Mouse (Mus musculus): ENCODE results near the gene Unc119b.

Unc119b gene

GRCm38 (mm10) chr5:115144471-115144870 is 9.7 kb upstream of the Unc119b start:
- in situ Hi-C loops (cut with MboI; ENCODE audit: low pct_unique_long_range_greater_than_20kb in 1 of 2, low sequenced_read_pairs in 2 of 2, unreplicated experiment in 1 of 2) = no loop called here

- in situ Hi-C loops (cut with MboI; ENCODE audit: low pct_unique_long_range_greater_than_20kb in 1 of 2, low sequenced_read_pairs in 2 of 2, unreplicated experiment in 1 of 2) = no loop called here
Measured at GRCm38 (mm10) chr5:115143552-115143951, 8.8 kb upstream of the Unc119b start.

- in situ Hi-C loops (cut with MboI; ENCODE audit: low pct_unique_long_range_greater_than_20kb in 1 of 2, low sequenced_read_pairs in 2 of 2, unreplicated experiment in 1 of 2) = no loop called here
Measured at GRCm38 (mm10) chr5:115142166-115142697, 7.5 kb upstream of the Unc119b start.

GRCm38 (mm10) chr5:115140726-115141125 is 6.0 kb upstream of the Unc119b start:
- in situ Hi-C loops (cut with MboI; ENCODE audit: low pct_unique_long_range_greater_than_20kb in 1 of 2, low sequenced_read_pairs in 2 of 2, unreplicated experiment in 1 of 2) = no loop called here

GRCm38 (mm10) chr5:115139124-115139523 is 4.3 kb upstream of the Unc119b start:
- in situ Hi-C loops (cut with MboI; ENCODE audit: low pct_unique_long_range_greater_than_20kb in 1 of 2, low sequenced_read_pairs in 2 of 2, unreplicated experiment in 1 of 2) = no loop called here

GRCm38 (mm10) chr5:115133358-115134066 is 1.3 kb downstream of the Unc119b start:
- in situ Hi-C loops (cut with MboI; ENCODE audit: low pct_unique_long_range_greater_than_20kb in 1 of 2, low sequenced_read_pairs in 2 of 2, unreplicated experiment in 1 of 2) = no loop called here

GRCm38 (mm10) chr5:115132465-115132864 is 2.3 kb downstream of the Unc119b start:
- in situ Hi-C loops (cut with MboI; ENCODE audit: low pct_unique_long_range_greater_than_20kb in 1 of 2, low sequenced_read_pairs in 2 of 2, unreplicated experiment in 1 of 2) = no loop called here

- in situ Hi-C loops (cut with MboI; ENCODE audit: low pct_unique_long_range_greater_than_20kb in 1 of 2, low sequenced_read_pairs in 2 of 2, unreplicated experiment in 1 of 2) = no loop called here
Measured at GRCm38 (mm10) chr5:115129328-115129727, 5.4 kb downstream of the Unc119b start.

GRCm38 (mm10) chr5:115127421-115128179 is 7.2 kb downstream of the Unc119b start:
- in situ Hi-C loops (cut with MboI; ENCODE audit: low pct_unique_long_range_greater_than_20kb in 1 of 2, low sequenced_read_pairs in 2 of 2, unreplicated experiment in 1 of 2) = no loop called here

- in situ Hi-C loops (cut with MboI; ENCODE audit: low pct_unique_long_range_greater_than_20kb in 1 of 2, low sequenced_read_pairs in 2 of 2, unreplicated experiment in 1 of 2) = no loop called here
Measured at GRCm38 (mm10) chr5:115126578-115127312, 8.0 kb downstream of the Unc119b start.

- in situ Hi-C loops (cut with MboI; ENCODE audit: low pct_unique_long_range_greater_than_20kb in 1 of 2, low sequenced_read_pairs in 2 of 2, unreplicated experiment in 1 of 2) = no loop called here
Measured at GRCm38 (mm10) chr5:115125211-115125871, 9.4 kb downstream of the Unc119b start.

- in situ Hi-C loops (cut with MboI; ENCODE audit: low pct_unique_long_range_greater_than_20kb in 1 of 2, low sequenced_read_pairs in 2 of 2, unreplicated experiment in 1 of 2) = no loop called here
Measured at GRCm38 (mm10) chr5:115124690-115125089, 10.1 kb downstream of the Unc119b start.

- in situ Hi-C loops (cut with MboI; ENCODE audit: low pct_unique_long_range_greater_than_20kb in 1 of 2, low sequenced_read_pairs in 2 of 2, unreplicated experiment in 1 of 2) = no loop called here
Measured at GRCm38 (mm10) chr5:115120978-115121377, 13.8 kb downstream of the Unc119b start.

- in situ Hi-C loops (cut with MboI; ENCODE audit: low pct_unique_long_range_greater_than_20kb in 1 of 2, low sequenced_read_pairs in 2 of 2, unreplicated experiment in 1 of 2) = loop anchor here in 1 of 2 experiments (5.0 kb wide), 1 partner anchor 108 kb away; no protein-coding TSS in a partner anchor
Measured at GRCm38 (mm10) chr5:115118961-115119570, 15.7 kb downstream of the Unc119b start, which contains the start of gene Acads. Gene Acads (minus strand): TSS chr5:115119346.

- in situ Hi-C loops (cut with MboI; ENCODE audit: low pct_unique_long_range_greater_than_20kb in 1 of 2, low sequenced_read_pairs in 2 of 2, unreplicated experiment in 1 of 2) = loop anchor here in 1 of 2 experiments (5.0 kb wide), 1 partner anchor 110 kb away; no protein-coding TSS in a partner anchor
Measured at GRCm38 (mm10) chr5:115117467-115117866, 17.3 kb downstream of the Unc119b start.

- in situ Hi-C loops (cut with MboI; ENCODE audit: low pct_unique_long_range_greater_than_20kb in 1 of 2, low sequenced_read_pairs in 2 of 2, unreplicated experiment in 1 of 2) = loop anchor here in 1 of 2 experiments (5.0 kb wide), 1 partner anchor 111 kb away; no protein-coding TSS in a partner anchor
Measured at GRCm38 (mm10) chr5:115116426-115116825, 18.3 kb downstream of the Unc119b start.

GRCm38 (mm10) chr5:115114501-115114900 is 20.3 kb downstream of the Unc119b start:
- in situ Hi-C loops (cut with MboI; ENCODE audit: low pct_unique_long_range_greater_than_20kb in 1 of 2, low sequenced_read_pairs in 2 of 2, unreplicated experiment in 1 of 2) = no loop called here

GRCm38 (mm10) chr5:115113244-115113643 is 21.5 kb downstream of the Unc119b start:
- in situ Hi-C loops (cut with MboI; ENCODE audit: low pct_unique_long_range_greater_than_20kb in 1 of 2, low sequenced_read_pairs in 2 of 2, unreplicated experiment in 1 of 2) = no loop called here

Measured in mouse embryonic stem cell (cell line).